Mouse (Mus musculus): ENCODE data around the gene AB124611. TPM values are rescaled to one million over a fixed set of nuclear protein-coding genes. Genes with fewer than 3 reads are reported as not detected.

AB124611 gene
- polyA plus RNA-seq, 1 experiment from 2014 or later = 4.3 TPM

GRCm38 (mm10) chr9:21497050-21497542 is 28.9 kb upstream of the AB124611 start:
- Histone ChIP-seq H3K27ac (ENCODE audit: low read depth, low read length) (peak overlapping the region; percentile 13; the same call in 1 of the 2 replicates), H3K9me3 (ENCODE audit: control insufficient read depth, low read length) (no peaks in the 10 kb centered on the region), H3K4me2 (no peak overlapping the region), H3K9ac (ENCODE audit: low read depth, low read length) (no peak overlapping the region), H3K4me1 (replicated peaks; ENCODE audit: control insufficient read depth, insufficient read depth, low read length) (peaks cover 6% of the 10 kb centered on the region), H3K27me3 (replicated peaks; ENCODE audit: control insufficient read depth, insufficient read depth, low read length) (no peaks in the 10 kb centered on the region), H3K36me3 (ENCODE audit: control insufficient read depth, insufficient read depth, low read length) (peaks cover 19% of the 10 kb centered on the region), H3K4me3 (ENCODE audit: low read depth, low read length) (no peak overlapping the region)
- WGBS = 93% methylated on average over 16 of the region's 16 CpGs
- no peak for ATAC-seq (replicated peaks; ENCODE audit: low FRiP score)
- DNase-seq (ENCODE audit: low spot score) = no peak

- 91% methylated on average over 2 of the region's 2 CpGs for WGBS
- H3K4me3 ChIP-seq (ENCODE audit: low read depth, low read length) = no peak overlapping the region
- H3K4me1 ChIP-seq (replicated peaks; ENCODE audit: control insufficient read depth, insufficient read depth, low read length) = peaks cover 6% of the 10 kb centered on the region
- H3K27me3 ChIP-seq (replicated peaks; ENCODE audit: control insufficient read depth, insufficient read depth, low read length) = no peaks in the 10 kb centered on the region
- no peak for ATAC-seq (replicated peaks; ENCODE audit: low FRiP score)
- no peak for DNase-seq (ENCODE audit: low spot score)
- H3K9ac ChIP-seq (ENCODE audit: low read depth, low read length) = no peak overlapping the region
- H3K9me3 ChIP-seq (ENCODE audit: control insufficient read depth, low read length) = no peaks in the 10 kb centered on the region
- H3K4me2 ChIP-seq = no peak overlapping the region
- peaks cover 19% of the 10 kb centered on the region for H3K36me3 ChIP-seq (ENCODE audit: control insufficient read depth, insufficient read depth, low read length)
- H3K27ac ChIP-seq (ENCODE audit: low read depth, low read length) = no peak overlapping the region
Observed at GRCm38 (mm10) chr9:21497664-21498063, 28.3 kb upstream of the AB124611 start.

GRCm38 (mm10) chr9:21498284-21498902 is 27.6 kb upstream of the AB124611 start:
- H3K4me1 ChIP-seq (replicated peaks; ENCODE audit: control insufficient read depth, insufficient read depth, low read length) = peaks cover 6% of the 10 kb centered on the region
- 91% methylated on average over 12 of the region's 12 CpGs for WGBS
- ATAC-seq (replicated peaks; ENCODE audit: low FRiP score) (no peak), DNase-seq (ENCODE audit: low spot score) (no peak)
- no peak overlapping the region for H3K4me3 ChIP-seq (ENCODE audit: low read depth, low read length)
- peaks cover 20% of the 10 kb centered on the region for H3K36me3 ChIP-seq (ENCODE audit: control insufficient read depth, insufficient read depth, low read length)
- no peak overlapping the region for H3K27ac ChIP-seq (ENCODE audit: low read depth, low read length)
- no peak overlapping the region for H3K9ac ChIP-seq (ENCODE audit: low read depth, low read length)
- H3K4me2 ChIP-seq = no peak overlapping the region
- no peaks in the 10 kb centered on the region for H3K27me3 ChIP-seq (replicated peaks; ENCODE audit: control insufficient read depth, insufficient read depth, low read length)
- no peaks in the 10 kb centered on the region for H3K9me3 ChIP-seq (ENCODE audit: control insufficient read depth, low read length)

- no peak overlapping the region for H3K9ac ChIP-seq (ENCODE audit: low read depth, low read length)
- WGBS = 93% methylated on average over 8 of the region's 8 CpGs
Observed at GRCm38 (mm10) chr9:21503352-21503751, 22.6 kb upstream of the AB124611 start.

GRCm38 (mm10) chr9:21505767-21506166 is 20.2 kb upstream of the AB124611 start:
- Histone ChIP-seq H3K27ac (ENCODE audit: low read depth, low read length) (no peak overlapping the region), H3K9ac (ENCODE audit: low read depth, low read length) (no peak overlapping the region), H3K4me1 (replicated peaks; ENCODE audit: control insufficient read depth, insufficient read depth, low read length) (peaks cover 8% of the 10 kb centered on the region), H3K4me2 (no peak overlapping the region), H3K36me3 (ENCODE audit: control insufficient read depth, insufficient read depth, low read length) (peaks cover 42% of the 10 kb centered on the region), H3K27me3 (replicated peaks; ENCODE audit: control insufficient read depth, insufficient read depth, low read length) (no peaks in the 10 kb centered on the region), H3K4me3 (ENCODE audit: low read depth, low read length) (no peak overlapping the region), H3K9me3 (ENCODE audit: control insufficient read depth, low read length) (no peaks in the 10 kb centered on the region)
- ATAC-seq (replicated peaks; ENCODE audit: low FRiP score) (no peak), DNase-seq (ENCODE audit: low spot score) (no peak)

More at GRCm38 (mm10) chr9:21503352-21503751, 22.6 kb upstream of the AB124611 start:
- Histone ChIP-seq H3K27ac (ENCODE audit: low read depth, low read length) (no peak overlapping the region), H3K4me1 (replicated peaks; ENCODE audit: control insufficient read depth, insufficient read depth, low read length) (no peaks in the 10 kb centered on the region), H3K9me3 (ENCODE audit: control insufficient read depth, low read length) (no peaks in the 10 kb centered on the region), H3K27me3 (replicated peaks; ENCODE audit: control insufficient read depth, insufficient read depth, low read length) (no peaks in the 10 kb centered on the region), H3K4me3 (ENCODE audit: low read depth, low read length) (no peak overlapping the region), H3K4me2 (no peak overlapping the region), H3K36me3 (ENCODE audit: control insufficient read depth, insufficient read depth, low read length) (peaks cover 47% of the 10 kb centered on the region)
- DNase-seq (ENCODE audit: low spot score) (no peak), ATAC-seq (replicated peaks; ENCODE audit: low FRiP score) (no peak)

- Histone ChIP-seq H3K36me3 (ENCODE audit: control insufficient read depth, insufficient read depth, low read length) (peaks cover 42% of the 10 kb centered on the region), H3K9ac (ENCODE audit: low read depth, low read length) (no peak overlapping the region), H3K27me3 (replicated peaks; ENCODE audit: control insufficient read depth, insufficient read depth, low read length) (no peaks in the 10 kb centered on the region), H3K9me3 (ENCODE audit: control insufficient read depth, low read length) (no peaks in the 10 kb centered on the region), H3K4me3 (ENCODE audit: low read depth, low read length) (no peak overlapping the region), H3K4me2 (no peak overlapping the region), H3K27ac (ENCODE audit: low read depth, low read length) (no peak overlapping the region), H3K4me1 (replicated peaks; ENCODE audit: control insufficient read depth, insufficient read depth, low read length) (peaks cover 11% of the 10 kb centered on the region)
- no peak for DNase-seq (ENCODE audit: low spot score)
- WGBS = 87% methylated on average over 15 of the region's 15 CpGs
- no peak for ATAC-seq (replicated peaks; ENCODE audit: low FRiP score)
Observed at GRCm38 (mm10) chr9:21507753-21508430, 18.1 kb upstream of the AB124611 start.

GRCm38 (mm10) chr9:21508871-21509404 is 17.0 kb upstream of the AB124611 start:
- H3K27me3 ChIP-seq (replicated peaks; ENCODE audit: control insufficient read depth, insufficient read depth, low read length) = no peaks in the 10 kb centered on the region
- H3K36me3 ChIP-seq (ENCODE audit: control insufficient read depth, insufficient read depth, low read length) = peaks cover 36% of the 10 kb centered on the region
- DNase-seq (ENCODE audit: low spot score) = no peak
- WGBS = 75% methylated on average over 7 of the region's 7 CpGs
- H3K4me2 ChIP-seq = peak overlapping the region; percentile 82
- no peaks in the 10 kb centered on the region for H3K9me3 ChIP-seq (ENCODE audit: control insufficient read depth, low read length)
- ATAC-seq (replicated peaks; ENCODE audit: low FRiP score) = no peak
- H3K4me1 ChIP-seq (replicated peaks; ENCODE audit: control insufficient read depth, insufficient read depth, low read length) = peaks cover 11% of the 10 kb centered on the region
- H3K27ac ChIP-seq (ENCODE audit: low read depth, low read length) = peak overlapping the region; percentile 51; the same call in 1 of the 2 replicates
- peak overlapping the region; percentile 82; the same call in 1 of the 2 replicates for H3K9ac ChIP-seq (ENCODE audit: low read depth, low read length)
- H3K4me3 ChIP-seq (ENCODE audit: low read depth, low read length) = peak overlapping the region; percentile 74

GRCm38 (mm10) chr9:21509772-21510688 is 15.9 kb upstream of the AB124611 start, which contains the start of gene Tmed1:
Gene Tmed1 (minus strand): TSS chr9:21510252.
- WGBS = under 1% methylated on average over 44 of the region's 44 CpGs

More at GRCm38 (mm10) chr9:21509772-21510688, 15.9 kb upstream of the AB124611 start, which contains the start of gene Tmed1:
- ATAC-seq (replicated peaks; ENCODE audit: low FRiP score) (peak; percentile 95), DNase-seq (ENCODE audit: low spot score) (peak; percentile 99)
- H3K9me3 ChIP-seq (ENCODE audit: control insufficient read depth, low read length) = no peaks in the 10 kb centered on the region
- H3K27me3 ChIP-seq (replicated peaks; ENCODE audit: control insufficient read depth, insufficient read depth, low read length) = no peaks in the 10 kb centered on the region
- H3K4me2 ChIP-seq = peak within 1 kb of the TSS; percentile 82
- H3K27ac ChIP-seq (ENCODE audit: low read depth, low read length) = peak within 1 kb of the TSS; percentile 51
- H3K9ac ChIP-seq (ENCODE audit: low read depth, low read length) = peak within 1 kb of the TSS; percentile 82
- peaks cover 11% of the 10 kb centered on the region for H3K4me1 ChIP-seq (replicated peaks; ENCODE audit: control insufficient read depth, insufficient read depth, low read length)
- peaks cover 32% of the 10 kb centered on the region for H3K36me3 ChIP-seq (ENCODE audit: control insufficient read depth, insufficient read depth, low read length)
- H3K4me3 ChIP-seq (ENCODE audit: low read depth, low read length) = peak within 1 kb of the TSS; percentile 74

All from liver, embryonic 11.5 days (tissue).